Mouse (Mus musculus): ENCODE data around the gene Gm20422. TPM values are rescaled to one million over a fixed set of nuclear protein-coding genes. Genes with fewer than 3 reads are reported as not detected.

Gene Gm20422
- 1.2 and 1.7 TPM in 2 replicates for polyA plus RNA-seq (2012; rRNA removed)

GRCm38 (mm10) chr8:69774503-69775148, at the start of gene Gm20422:
TSS of gene Gm20422 (minus strand) at chr8:69774886.

GRCm38 (mm10) chr8:69822386-69823191, 47.9 kb upstream of the Gm20422 start, which contains the start of gene Lpar2:
TSS of gene Lpar2 (plus strand) at chr8:69822429.

GRCm38 (mm10) chr8:69808094-69808863, 33.6 kb upstream of the Gm20422 start, which contains the start of gene Gmip:
TSS of gene Gmip (plus strand) at chr8:69808679.

GRCm38 (mm10) chr8:69790773-69791367, 16.2 kb upstream of the Gm20422 start, which contains the start of the genes Atp13a1 and Zfp866:
TSS of gene Atp13a1 (plus strand) at chr8:69791163.
TSS of gene Zfp866 (minus strand) at chr8:69791178.

GRCm38 (mm10) chr8:69749544-69750454, 24.9 kb downstream of the Gm20422 start, which contains the start of gene Zfp963:
TSS of gene Zfp963 (minus strand) at chr8:69749970.

GRCm38 (mm10) chr8:69710624-69711023, 64.1 kb downstream of the Gm20422 start, which contains the start of gene Zfp869:
TSS of gene Zfp869 (minus strand) at chr8:69710724.

Other genes with a start within 250 kb of the Gm20422 start
- gene Zfp868, start 149.3 kb downstream of the Gm20422 start, polyA plus RNA-seq (2012; rRNA removed), result 22.2 and 24.8 TPM in 2 replicates
- 2.1 and 2.2 TPM in 2 replicates for gene Zfp964, start 120.4 kb downstream of the Gm20422 start, polyA plus RNA-seq (2012; rRNA removed)
- 18.0 and 18.7 TPM in 2 replicates for gene Zfp869, start 64.2 kb downstream of the Gm20422 start, polyA plus RNA-seq (2012; rRNA removed)
- gene Zfp963, start 24.9 kb downstream of the Gm20422 start, polyA plus RNA-seq (2012; rRNA removed), result 10.6 and 11.1 TPM in 2 replicates
- 79.3 and 80.1 TPM in 2 replicates for gene Atp13a1, start 16.3 kb upstream of the Gm20422 start, polyA plus RNA-seq (2012; rRNA removed)
- 37.8 and 39.9 TPM in 2 replicates for gene Zfp866, start 16.3 kb upstream of the Gm20422 start, polyA plus RNA-seq (2012; rRNA removed)
- 69.7 and 72.7 TPM in 2 replicates for gene Gmip, start 33.8 kb upstream of the Gm20422 start, polyA plus RNA-seq (2012; rRNA removed)
- gene Lpar2, start 47.5 kb upstream of the Gm20422 start, polyA plus RNA-seq (2012; rRNA removed), result 5.8 and 6.0 TPM in 2 replicates
- gene Pbx4, start 57.6 kb upstream of the Gm20422 start, polyA plus RNA-seq (2012; rRNA removed), result 35.2 and 36.1 TPM in 2 replicates
- 3.6 and 4.0 TPM in 2 replicates for gene Cilp2, start 112.8 kb upstream of the Gm20422 start, polyA plus RNA-seq (2012; rRNA removed)
- 0.35 and 0.53 TPM in 2 replicates for gene Tssk6, start 127.3 kb upstream of the Gm20422 start, polyA plus RNA-seq (2012; rRNA removed)
- 111 TPM in 2 replicates for gene Ndufa13, start 127.7 kb upstream of the Gm20422 start, polyA plus RNA-seq (2012; rRNA removed)
- 9.4 and 9.6 TPM in 2 replicates for gene Yjefn3, start 127.8 kb upstream of the Gm20422 start, polyA plus RNA-seq (2012; rRNA removed)
- gene Gatad2a, start 221.5 kb upstream of the Gm20422 start, polyA plus RNA-seq (2012; rRNA removed), result 37.4 and 38.1 TPM in 2 replicates

All from central nervous system, embryonic 14 days (tissue).